Mouse (Mus musculus) adrenal gland (tissue): ENCODE measurements around the gene Enc1.

Experiments used
- intact Hi-C: fragments of 180-260 bp; cut with DNase I; formaldehyde crosslinking; loops from one replicate; pipeline ENCODE4 v1.15.1; 2025
- long read RNA-seq, 2 experiments: library from polyadenylated mRNA; unstranded; transcript quantifications; one replicate each; pipeline ENCODE4 v2.0.0; 2020; ENCODE audit warnings: borderline replicate concordance in 1 of 2; ENCODE audit not compliant: insufficient replicate concordance in 1 of 2

Enc1 gene
- long read RNA-seq, experiment 1 = 0 reads
- long read RNA-seq, experiment 2, partial matches to known transcripts = 0 of 1 reads
- long read RNA-seq, experiment 2, other reads (novel, unspliced or antisense) = 1 of 1 reads

- intact Hi-C loops = loop anchor here (5.0 kb wide), 1 partner anchor 196 kb away; no protein-coding TSS in a partner anchor
Measured at GRCm38 (mm10) chr13:97240965-97241786, at the start of gene Enc1. Gene Enc1 (plus strand): TSS chr13:97241105.

- intact Hi-C loops = no loop called here
Measured at GRCm38 (mm10) chr13:97192649-97193048, 48.3 kb upstream of the Enc1 start.

GRCm38 (mm10) chr13:97193420-97193819 is 47.5 kb upstream of the Enc1 start:
- intact Hi-C loops = no loop called here

GRCm38 (mm10) chr13:97196186-97196924 is 44.5 kb upstream of the Enc1 start:
- intact Hi-C loops = no loop called here

GRCm38 (mm10) chr13:97196925-97197218 is 44.0 kb upstream of the Enc1 start:
- intact Hi-C loops = no loop called here

- intact Hi-C loops = no loop called here
Measured at GRCm38 (mm10) chr13:97197932-97198562, 42.9 kb upstream of the Enc1 start, which contains the start of gene Hexb. Gene Hexb (minus strand): TSS chr13:97198357.

DNA sequence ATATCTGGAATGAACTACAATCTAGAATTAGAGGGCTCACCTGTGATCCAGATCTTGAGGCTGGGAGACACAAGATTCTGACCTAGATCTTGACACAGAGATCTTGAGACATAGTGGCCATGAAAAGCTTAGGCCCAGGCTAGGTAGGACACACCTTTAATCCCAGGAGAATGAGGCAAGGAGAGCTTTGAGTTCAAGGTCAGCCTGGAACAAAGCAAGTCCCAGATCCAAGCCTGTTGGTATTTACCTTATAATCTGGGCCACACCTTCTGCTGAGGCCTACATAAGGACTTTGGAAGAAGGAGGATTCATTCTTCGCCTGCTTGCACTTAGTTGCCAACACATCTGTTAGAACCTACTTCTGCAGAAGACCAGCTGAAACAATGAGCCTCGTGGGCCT is 41.8 kb upstream of the Enc1 start:
- intact Hi-C loops = no loop called here

- intact Hi-C loops = no loop called here
Measured at GRCm38 (mm10) chr13:97201076-97201475, 39.8 kb upstream of the Enc1 start.

DNA sequence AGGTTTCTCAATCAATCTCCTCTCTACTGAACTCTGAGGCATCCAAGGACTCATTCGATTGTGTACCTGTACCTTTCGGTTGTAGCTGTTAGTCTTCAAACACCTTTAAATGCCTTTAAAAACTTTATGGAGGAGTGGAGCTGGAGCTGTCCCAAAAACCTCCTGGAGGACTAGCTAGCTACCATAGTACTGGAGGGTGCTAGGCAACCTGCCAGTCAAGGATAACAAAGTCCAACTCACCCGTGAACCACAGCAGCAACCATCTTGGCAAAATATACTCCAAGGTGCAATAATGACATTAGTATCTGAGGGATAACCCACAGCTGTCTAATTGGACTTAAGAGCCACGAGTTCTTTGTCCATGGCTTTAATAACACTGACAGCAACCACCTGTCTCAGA is 39.0 kb upstream of the Enc1 start:
- intact Hi-C loops = no loop called here

GRCm38 (mm10) chr13:97205052-97205701 is 35.7 kb upstream of the Enc1 start:
- intact Hi-C loops = no loop called here

GRCm38 (mm10) chr13:97206046-97206445 is 34.9 kb upstream of the Enc1 start:
- intact Hi-C loops = no loop called here

- intact Hi-C loops = no loop called here
Measured at GRCm38 (mm10) chr13:97207472-97208111, 33.3 kb upstream of the Enc1 start.

GRCm38 (mm10) chr13:97208112-97208478 is 32.8 kb upstream of the Enc1 start:
- intact Hi-C loops = no loop called here

DNA sequence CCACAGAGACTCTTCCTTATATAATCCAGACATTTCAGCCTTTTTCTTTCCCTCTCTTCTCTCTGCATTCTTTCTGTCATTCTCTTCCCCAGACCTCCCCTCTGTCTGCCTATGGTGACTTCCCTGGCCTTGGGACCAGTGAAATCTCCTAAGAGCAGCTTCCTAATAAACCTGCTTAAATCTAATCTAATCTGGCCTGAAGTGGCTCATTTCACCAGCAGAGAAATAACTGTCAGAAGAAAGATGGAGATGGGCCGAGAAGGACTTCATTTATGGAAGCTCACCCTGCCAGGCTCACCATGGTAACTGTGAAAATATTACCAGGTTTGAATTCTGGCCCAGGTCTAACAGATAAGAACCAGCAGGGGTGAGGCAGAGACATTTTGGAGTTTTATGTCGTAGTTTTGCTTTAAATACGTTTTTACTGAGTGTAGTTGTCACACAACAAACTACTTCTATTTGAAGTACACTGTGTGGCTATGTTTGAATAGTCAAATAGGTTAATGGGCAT is 32.4 kb upstream of the Enc1 start:
- intact Hi-C loops = no loop called here

DNA sequence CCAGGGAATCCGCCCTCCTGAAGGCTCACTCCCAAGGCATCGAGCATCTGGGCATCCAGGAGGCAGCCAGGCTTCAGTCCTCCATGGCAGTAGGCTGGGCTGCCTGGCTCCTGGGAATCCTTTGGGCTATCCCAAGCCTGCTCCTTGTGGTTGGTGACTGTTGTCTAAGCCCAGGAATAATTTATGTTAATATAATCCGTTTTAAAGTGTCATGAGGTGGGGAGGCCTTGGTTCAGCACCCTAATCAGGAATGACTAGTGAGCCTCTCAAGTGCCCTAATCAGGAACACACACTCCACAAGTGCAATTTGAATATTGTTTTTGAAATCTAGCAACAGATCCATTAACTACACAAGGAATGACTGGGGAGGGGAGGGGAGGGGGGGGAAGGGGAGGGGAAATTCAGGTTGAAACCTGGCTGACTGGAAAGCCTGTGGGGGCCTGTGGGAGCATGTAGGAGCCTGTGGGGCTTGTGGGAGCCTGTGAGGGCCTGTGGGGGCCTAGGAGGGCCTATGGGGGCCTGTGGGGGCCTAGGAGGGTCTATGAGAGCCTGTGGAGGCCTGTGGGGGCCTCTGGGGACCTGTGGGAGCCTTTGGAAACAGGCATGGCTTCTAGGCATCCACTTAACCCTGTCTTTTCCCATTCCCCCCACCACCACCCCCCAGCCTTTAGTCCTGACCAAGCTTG is 26.2 kb upstream of the Enc1 start:
- intact Hi-C loops = no loop called here

DNA sequence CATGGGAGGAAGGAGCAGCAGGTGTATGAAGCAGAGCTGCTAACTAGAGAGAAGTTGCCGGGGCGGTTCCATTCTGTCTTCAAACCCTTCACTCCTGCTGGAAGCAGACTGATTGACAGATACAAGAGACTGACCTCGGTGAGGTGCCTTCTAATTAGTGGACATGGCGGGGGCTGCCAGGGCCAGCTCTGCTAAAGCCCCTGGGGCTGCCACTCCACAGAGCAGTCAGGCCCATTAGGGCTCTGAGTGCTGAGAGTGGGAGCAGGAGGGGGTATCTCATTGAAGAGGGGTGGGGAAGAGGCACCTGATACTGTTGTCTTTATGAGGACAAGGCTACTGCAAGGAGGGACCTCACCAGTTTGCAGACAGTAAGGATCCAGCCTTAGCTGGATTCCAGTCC is 25.3 kb upstream of the Enc1 start:
- intact Hi-C loops = no loop called here

GRCm38 (mm10) chr13:97216196-97216595 is 24.7 kb upstream of the Enc1 start:
- intact Hi-C loops = no loop called here

- intact Hi-C loops = no loop called here
Measured at GRCm38 (mm10) chr13:97220022-97220421, 20.9 kb upstream of the Enc1 start.

- intact Hi-C loops = no loop called here
Measured at GRCm38 (mm10) chr13:97223856-97224255, 17.0 kb upstream of the Enc1 start.

- intact Hi-C loops = no loop called here
Measured at GRCm38 (mm10) chr13:97224341-97224982, 16.4 kb upstream of the Enc1 start.
